Mouse (Mus musculus) stomach, embryonic 15.5 days (tissue): ENCODE results near the gene Klk1b26. TPM values are rescaled to one million over a fixed set of nuclear protein-coding genes. Genes with fewer than 3 reads are reported as not detected.
"Not testable (repeated sequence)": the region's sequence is repeated elsewhere in the genome, so short reads cannot be mapped to it uniquely, and the experiment has no call there.

ENCODE experiments used
- ATAC-seq: fragments of 200-750 bp; cut with Nextera tagmentation; 2 replicates; pipeline ENCODE4 v1.8.0; 2017; ENCODE audit warnings: low read depth, moderate number of reproducible peaks, moderate TSS enrichment; ENCODE audit not compliant: insufficient read depth, low FRiP score
- H3K27ac ChIP-seq: fragments of 300-500 bp; sonication (generic); 2 replicates; pipeline ENCODE4 v1.5.1; 2015; ENCODE audit warnings: mild to moderate bottlenecking, inconsistent platforms
- H3K27me3 ChIP-seq: fragments of 300-500 bp; sonication (generic); replicated peaks from 2 replicates; pipeline ENCODE4 v1.6.1; 2015; ENCODE audit warnings: inconsistent platforms
- H3K36me3 ChIP-seq: fragments of 300-500 bp; sonication (generic); 2 replicates; pipeline ENCODE4 v1.6.1; 2015; ENCODE audit warnings: inconsistent platforms
- H3K4me1 ChIP-seq: fragments of 300-500 bp; sonication (generic); 2 replicates; pipeline ENCODE4 v1.6.1; 2015; ENCODE audit warnings: inconsistent platforms
- H3K4me2 ChIP-seq: fragments of 300-500 bp; sonication (generic); 2 replicates; pipeline ENCODE4 v1.6.1; 2015; ENCODE audit warnings: mild to moderate bottlenecking, inconsistent platforms
- H3K4me3 ChIP-seq: fragments of 300-500 bp; sonication (generic); replicated peaks from 2 replicates; pipeline ENCODE4 v1.5.1; 2015; ENCODE audit warnings: inconsistent platforms
- H3K9ac ChIP-seq: fragments of 300-500 bp; sonication (generic); 2 replicates; pipeline ENCODE4 v1.6.1; 2015; ENCODE audit warnings: inconsistent platforms
- H3K9me3 ChIP-seq: fragments of 300-500 bp; sonication (generic); 2 replicates; pipeline ENCODE4 v1.6.1; 2016; ENCODE audit warnings: inconsistent platforms
- WGBS: fragments of 180-500 bp; shearing (Covaris S2); methylation state at CpG from one replicate; pipeline ENCODE4 v1.1.7; 2015; 5-methylcytosine and 5-hydroxymethylcytosine counted together
- polyA plus RNA-seq: library from polyadenylated mRNA; unstranded; fragments of >200 nt; fragmentation: Nextera tagmentation; extraction: Ambion mirVana; gene quantifications from 2 replicates; pipeline ENCODE4 v1.2.1, GENCODE M21; 2015

Klk1b26 gene
- 0.13 TPM in 1 of 2 replicates, not detected in the other for polyA plus RNA-seq

DNA sequence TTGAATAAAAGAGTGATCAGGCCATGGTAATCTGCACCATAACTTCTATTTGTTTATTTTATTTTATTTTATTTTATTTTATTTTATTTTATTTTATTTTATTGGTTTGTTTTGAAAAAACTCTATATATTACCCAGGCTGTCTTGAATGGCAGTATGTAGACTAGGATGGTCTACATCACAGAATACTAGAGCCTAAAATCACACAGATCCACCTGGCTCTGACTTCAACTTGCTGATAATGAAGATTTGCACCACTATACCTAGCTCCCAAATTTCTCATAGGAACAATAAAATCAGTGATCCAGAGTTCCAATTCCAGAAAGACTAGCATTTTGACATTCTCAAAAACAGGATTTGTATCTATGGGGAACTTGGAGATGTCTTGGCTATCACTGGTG, at the start of gene Klk1b26:
Klk1b26 (plus strand) TSS at position 301 of the 400 bp plus-strand sequence.
- H3K36me3 ChIP-seq, H3K9me3 ChIP-seq, H3K27ac ChIP-seq, H3K4me2 ChIP-seq, H3K9ac ChIP-seq, H3K4me3 ChIP-seq, H3K4me1 ChIP-seq, ATAC-seq, H3K27me3 ChIP-seq: not testable (repeated sequence)

DNA sequence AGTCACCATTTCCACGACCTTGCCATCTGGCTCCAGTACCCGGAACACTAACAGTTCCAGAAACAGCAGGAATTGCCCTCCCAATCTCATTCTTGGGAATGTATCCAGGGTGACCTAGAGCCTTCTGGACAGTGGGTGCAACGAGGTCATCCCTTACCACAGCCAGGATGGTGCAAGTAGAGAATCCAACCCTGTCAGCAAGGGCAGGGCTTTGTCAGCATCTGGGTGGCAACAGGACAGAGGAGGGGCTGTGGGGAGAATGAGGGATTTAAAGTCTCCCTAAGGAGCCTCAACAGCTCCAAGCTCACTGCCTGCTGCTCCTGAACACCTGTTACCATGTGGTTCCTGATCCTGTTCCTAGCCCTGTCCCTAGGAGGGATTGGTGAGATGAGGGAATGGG, 45.5 kb upstream of the Klk1b26 start, which contains the start of gene Klk1b1:
Klk1b1 (plus strand) TSS at position 301 of the 400 bp plus-strand sequence.
- no peaks in the 10 kb centered on the region for H3K4me1 ChIP-seq
- no peak within 1 kb of the TSS for H3K27ac ChIP-seq
- no peak within 1 kb of the TSS for H3K9ac ChIP-seq
- no peaks in the 10 kb centered on the region for H3K9me3 ChIP-seq
- H3K36me3 ChIP-seq: no peaks in the 10 kb centered on the region
- no peaks in the 10 kb centered on the region for H3K27me3 ChIP-seq
- no peak within 1 kb of the TSS for H3K4me3 ChIP-seq
- no peak for ATAC-seq
- H3K4me2 ChIP-seq: no peak within 1 kb of the TSS
- WGBS: 70% methylated on average over 3 of the region's 3 CpGs

- Histone ChIP-seq H3K27ac (no peak overlapping the region), H3K9ac (no peak overlapping the region), H3K4me1 (no peaks in the 10 kb centered on the region), H3K36me3 (no peaks in the 10 kb centered on the region), H3K9me3 (no peaks in the 10 kb centered on the region), H3K27me3 (no peaks in the 10 kb centered on the region), H3K4me3 (no peak overlapping the region), H3K4me2 (no peak overlapping the region)
- 82% methylated on average over 3 of the region's 3 CpGs for WGBS
- no peak for ATAC-seq
These were observed 44.9 kb upstream of the Klk1b26 start for GRCm38 (mm10) chr7:43967058-43967457.

DNA sequence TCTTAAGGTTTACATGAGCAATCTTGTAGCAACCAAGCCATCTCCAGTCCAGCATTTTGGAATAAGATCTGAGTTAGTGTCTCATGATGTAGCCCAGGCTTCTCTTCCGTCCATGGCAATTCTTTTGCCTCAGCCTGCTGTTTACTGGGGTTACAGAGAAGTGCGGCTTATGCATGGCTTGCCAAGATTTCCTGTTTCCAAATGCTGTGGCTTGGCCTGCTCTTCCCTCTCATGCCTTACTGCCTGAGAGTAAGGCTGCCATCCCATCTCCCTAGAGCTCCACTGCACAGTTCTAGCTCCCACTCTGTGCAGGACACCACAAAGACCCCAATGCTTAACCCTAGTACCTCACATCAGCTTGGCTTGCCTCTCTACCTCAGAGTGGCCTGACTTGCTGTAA, 44.4 kb upstream of the Klk1b26 start:
- ATAC-seq: no peak
- Histone ChIP-seq H3K36me3 (no peaks in the 10 kb centered on the region), H3K27me3 (no peaks in the 10 kb centered on the region), H3K4me3 (no peak overlapping the region), H3K4me2 (no peak overlapping the region), H3K9ac (no peak overlapping the region), H3K9me3 (no peaks in the 10 kb centered on the region), H3K4me1 (no peaks in the 10 kb centered on the region), H3K27ac (no peak overlapping the region)
- 76% methylated on average over 2 of the region's 2 CpGs for WGBS

GRCm38 (mm10) chr7:43975761-43976160, 36.2 kb upstream of the Klk1b26 start, which contains the start of gene Klk1b9:
Klk1b9 (plus strand) TSS chr7:43976061.
- H3K9ac ChIP-seq, ATAC-seq, H3K4me2 ChIP-seq: not testable (repeated sequence)

DNA sequence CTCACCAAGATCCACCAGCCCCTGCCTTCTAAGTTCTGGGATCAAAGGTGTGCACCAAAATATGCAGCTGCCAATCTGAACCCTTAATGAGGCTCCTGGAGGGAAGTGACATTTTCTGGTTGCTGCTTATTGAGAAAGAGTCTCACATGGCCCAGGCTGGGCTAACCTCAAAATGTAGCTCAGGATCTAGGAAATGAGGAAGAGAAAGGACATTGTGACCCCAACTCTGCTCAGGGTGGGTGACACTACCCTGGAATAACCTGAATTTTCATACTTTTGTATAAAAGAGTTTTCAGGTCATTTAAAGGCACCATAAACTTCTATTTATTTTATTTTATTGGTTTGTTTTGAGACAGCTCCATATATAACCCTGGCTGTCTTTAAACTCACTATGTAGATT, 26.3 kb upstream of the Klk1b26 start:
- H3K9me3 ChIP-seq: no peaks in the 10 kb centered on the region
- no peaks in the 10 kb centered on the region for H3K4me1 ChIP-seq
- no peak overlapping the region for H3K4me3 ChIP-seq
- no peaks in the 10 kb centered on the region for H3K36me3 ChIP-seq
- no peak for ATAC-seq
- no peaks in the 10 kb centered on the region for H3K27me3 ChIP-seq
- H3K27ac ChIP-seq: no peak overlapping the region
- H3K9ac ChIP-seq: no peak overlapping the region
- H3K4me2 ChIP-seq: no peak overlapping the region

More at GRCm38 (mm10) chr7:43975761-43976160, 36.2 kb upstream of the Klk1b26 start, which contains the start of gene Klk1b9:
- H3K36me3 ChIP-seq, H3K4me1 ChIP-seq, H3K27ac ChIP-seq, H3K27me3 ChIP-seq, H3K9me3 ChIP-seq, H3K4me3 ChIP-seq: not testable (repeated sequence)
- WGBS: 77% methylated on average over 1 of the region's 1 CpGs

DNA sequence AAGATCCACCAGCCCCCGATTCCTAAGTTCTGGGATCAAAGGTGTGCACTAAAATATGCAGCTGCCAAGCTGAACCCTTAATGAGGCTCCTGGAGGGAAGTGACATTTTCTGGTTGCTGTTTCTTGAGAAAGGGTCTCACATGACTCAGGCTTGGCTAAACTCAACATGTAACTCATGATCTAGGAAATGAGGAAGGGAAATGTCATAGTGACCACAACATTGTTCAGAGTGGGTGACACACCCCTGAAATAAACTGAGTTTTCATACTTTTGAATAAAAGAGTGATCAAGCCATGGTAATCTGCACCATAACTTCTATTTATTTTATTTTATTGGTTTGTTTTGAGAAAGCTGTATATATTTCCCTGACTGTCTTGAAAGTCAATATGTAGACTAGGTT, 17.1 kb upstream of the Klk1b26 start:
- not testable (repeated sequence) for H3K4me2 ChIP-seq, H3K4me1 ChIP-seq, ATAC-seq, H3K4me3 ChIP-seq, H3K27ac ChIP-seq, H3K9ac ChIP-seq, H3K9me3 ChIP-seq, H3K27me3 ChIP-seq, H3K36me3 ChIP-seq
- WGBS: 61% methylated on average over 1 of the region's 1 CpGs

GRCm38 (mm10) chr7:43995577-43995976, 16.4 kb upstream of the Klk1b26 start, which contains the start of gene Klk1b11:
Klk1b11 (plus strand) TSS chr7:43995877.
- H3K4me3 ChIP-seq: not testable (repeated sequence)
- WGBS: 75% methylated on average over 4 of the region's 4 CpGs

DNA sequence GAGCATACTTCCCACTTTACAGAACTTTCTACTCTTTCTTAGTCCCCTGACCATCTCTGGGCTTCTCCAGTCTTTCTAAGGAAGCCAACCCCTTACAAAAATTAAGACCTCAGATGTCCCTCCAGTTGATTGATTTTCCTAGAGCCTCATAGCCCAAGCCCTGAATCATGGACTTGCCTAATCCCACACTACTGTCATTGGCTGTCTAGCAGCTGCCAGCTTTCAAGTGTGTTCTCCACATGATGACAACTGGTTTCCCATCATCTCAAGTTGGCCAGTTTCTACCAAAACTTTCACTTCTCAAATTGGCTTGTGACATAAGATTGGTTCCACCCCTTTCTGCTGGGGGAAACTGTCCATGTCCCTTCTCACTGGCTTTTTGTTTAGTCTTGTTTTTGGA, 7.1 kb upstream of the Klk1b26 start:
- no peaks in the 10 kb centered on the region for H3K4me1 ChIP-seq
- no peak overlapping the region for H3K9ac ChIP-seq
- no peaks in the 10 kb centered on the region for H3K36me3 ChIP-seq
- no peaks in the 10 kb centered on the region for H3K27me3 ChIP-seq
- H3K27ac ChIP-seq: no peak overlapping the region
- no peak overlapping the region for H3K4me2 ChIP-seq
- no peak overlapping the region for H3K4me3 ChIP-seq
- no peaks in the 10 kb centered on the region for H3K9me3 ChIP-seq
- no peak for ATAC-seq

More at GRCm38 (mm10) chr7:43995577-43995976, 16.4 kb upstream of the Klk1b26 start, which contains the start of gene Klk1b11:
- not testable (repeated sequence) for H3K27me3 ChIP-seq, H3K9ac ChIP-seq, H3K4me2 ChIP-seq, H3K4me1 ChIP-seq, H3K36me3 ChIP-seq, ATAC-seq, H3K27ac ChIP-seq, H3K9me3 ChIP-seq

- H3K27ac ChIP-seq, H3K36me3 ChIP-seq, H3K4me2 ChIP-seq, H3K27me3 ChIP-seq, H3K4me1 ChIP-seq, ATAC-seq, H3K9me3 ChIP-seq, H3K9ac ChIP-seq, H3K4me3 ChIP-seq: not testable (repeated sequence)
- 76% methylated on average over 6 of the region's 6 CpGs for WGBS
These were observed 2.7 kb downstream of the Klk1b26 start for GRCm38 (mm10) chr7:44014666-44015065.

GRCm38 (mm10) chr7:44015071-44015470, 3.1 kb downstream of the Klk1b26 start:
- ATAC-seq: no peak
- H3K36me3 ChIP-seq: no peaks in the 10 kb centered on the region
- H3K4me2 ChIP-seq: no peak overlapping the region
- H3K9me3 ChIP-seq: no peaks in the 10 kb centered on the region
- no peak overlapping the region for H3K27ac ChIP-seq
- no peaks in the 10 kb centered on the region for H3K27me3 ChIP-seq
- no peak overlapping the region for H3K4me3 ChIP-seq
- H3K9ac ChIP-seq: no peak overlapping the region
- no peaks in the 10 kb centered on the region for H3K4me1 ChIP-seq
- WGBS: 81% methylated on average over 5 of the region's 5 CpGs

DNA sequence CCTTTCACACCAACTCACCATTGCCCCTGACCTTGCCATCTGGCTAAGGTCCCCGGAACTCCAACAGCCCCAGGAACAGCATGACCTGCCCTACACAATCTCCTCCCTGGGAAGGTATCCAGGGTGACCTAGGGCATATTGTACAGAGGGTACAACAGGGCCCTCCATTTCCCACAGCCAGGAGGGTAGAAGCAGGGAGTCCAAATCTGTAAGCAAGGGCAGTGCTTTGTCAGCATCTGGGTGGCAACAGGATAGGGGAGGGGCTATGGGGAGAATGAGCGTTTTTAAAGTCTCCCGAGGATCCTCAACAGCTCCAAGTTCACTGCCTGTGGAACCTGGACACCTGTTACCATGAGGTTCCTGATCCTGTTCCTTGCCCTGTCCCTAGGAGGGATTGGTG, 40.0 kb downstream of the Klk1b26 start, which contains the start of gene Klk1b27:
Klk1b27 (plus strand) TSS at position 301 of the 400 bp plus-strand sequence.
- H3K27me3 ChIP-seq, H3K9me3 ChIP-seq, ATAC-seq, H3K9ac ChIP-seq, H3K4me2 ChIP-seq, H3K36me3 ChIP-seq, H3K4me3 ChIP-seq, H3K4me1 ChIP-seq, H3K27ac ChIP-seq: not testable (repeated sequence)
- 59% methylated on average over 3 of the region's 3 CpGs for whole genome bisulfite sequencing
